Mouse (Mus musculus) adrenal gland, postnatal 25 days (tissue): ENCODE measurements around the gene Morc2b. TPM values are rescaled to one million over a fixed set of nuclear protein-coding genes. Genes with fewer than 3 reads are reported as not detected.
"Not testable (repeated sequence)": the region's sequence is repeated elsewhere in the genome, so short reads cannot be mapped to it uniquely, and the experiment has no call there.

Source experiments
- DNase-seq: peaks from one replicate; pipeline ENCODE4 v3.0.0; 2021; ENCODE audit warnings: mixed read lengths
- long read RNA-seq: library from polyadenylated mRNA; stranded (forward); transcript quantifications from one replicate; pipeline ENCODE4 v2.0.0, GENCODE M21; 2021
- total RNA-seq: library from RNA; stranded (reverse); gene quantifications from 2 replicates; pipeline ENCODE4 v1.2.3, GENCODE M21; 2021

Gene Morc2b
- total RNA-seq: not detected in 2 replicates
- long read RNA-seq: 0 reads

- DNase-seq: no peak
Measured at GRCm38 (mm10) chr17:33139261-33139820, at the start of gene Morc2b. Gene Morc2b (minus strand): TSS chr17:33139683.

- not testable (repeated sequence) for DNase-seq
Measured at GRCm38 (mm10) chr17:33168147-33168546, 28.7 kb upstream of the Morc2b start, which contains the start of gene Olfr55. Gene Olfr55 (plus strand): TSS chr17:33168447.

GRCm38 (mm10) chr17:33126257-33126656, 13.2 kb downstream of the Morc2b start:
- peak; percentile 9 for DNase-seq

GRCm38 (mm10) chr17:33124546-33124945, 14.9 kb downstream of the Morc2b start:
- DNase-seq: no peak

GRCm38 (mm10) chr17:33097396-33097795, 42.1 kb downstream of the Morc2b start:
- DNase-seq: no peak

GRCm38 (mm10) chr17:33092391-33093193, 46.9 kb downstream of the Morc2b start:
- peak; percentile 78 for DNase-seq

- DNase-seq: no peak
Measured at GRCm38 (mm10) chr17:33091630-33092029, 47.9 kb downstream of the Morc2b start.

GRCm38 (mm10) chr17:33089220-33089949, 50.1 kb downstream of the Morc2b start, which contains the start of gene Zfp563:
Gene Zfp563 (plus strand): TSS chr17:33089310.
- peak; percentile 93 for DNase-seq

GRCm38 (mm10) chr17:33067958-33068357, 71.5 kb downstream of the Morc2b start, which contains the start of gene 4921501E09Rik:
Gene 4921501E09Rik (minus strand): TSS chr17:33068058.
- DNase-seq: no peak

Other genes starting within 250 kb of the Morc2b start
- gene Zfp870, start 248.0 kb downstream of the Morc2b start, total RNA-seq: 11.2 and 12.6 TPM in 2 replicates
- 9.4 and 12.7 TPM in 2 replicates for gene Cyp4f14, start 222.3 kb downstream of the Morc2b start, total RNA-seq
- gene Cyp4f13, start 192.3 kb downstream of the Morc2b start, total RNA-seq: 83.8 and 111 TPM in 2 replicates
- 4.1 and 7.2 TPM in 2 replicates for gene Zfp472, start 173.9 kb downstream of the Morc2b start, total RNA-seq
- gene Zfp952, start 146.6 kb downstream of the Morc2b start, total RNA-seq: 10.6 and 10.8 TPM in 2 replicates
- 6.0 and 11.8 TPM in 2 replicates for gene Zfp763, start 106.3 kb downstream of the Morc2b start, total RNA-seq
- gene 4921501E09Rik, start 71.6 kb downstream of the Morc2b start, total RNA-seq: not detected in 2 replicates
- gene Zfp563, start 50.4 kb downstream of the Morc2b start, total RNA-seq: 12.0 and 12.6 TPM in 2 replicates
- not detected in 2 replicates for gene Olfr55, start 28.8 kb upstream of the Morc2b start, total RNA-seq
- gene Olfr239, start 51.6 kb upstream of the Morc2b start, total RNA-seq: not detected in 2 replicates
- 0.18 TPM in 1 of 2 replicates, not detected in the other for gene Olfr1564, start 82.0 kb upstream of the Morc2b start, total RNA-seq
- gene Zfp955a, start 115.5 kb upstream of the Morc2b start, total RNA-seq: 12.0 and 12.1 TPM in 2 replicates
- not detected in 2 replicates for gene Olfr63, start 125.0 kb upstream of the Morc2b start, total RNA-seq
- 16.9 and 17.9 TPM in 2 replicates for gene Zfp955b, start 149.9 kb upstream of the Morc2b start, total RNA-seq
- gene Zfp81, start 219.2 kb upstream of the Morc2b start, total RNA-seq: 8.2 and 11.7 TPM in 2 replicates